Mouse (Mus musculus) spleen, adult 2 months (tissue): ENCODE results near the gene Umad1. TPM values are rescaled to one million over a fixed set of nuclear protein-coding genes. Genes with fewer than 3 reads are reported as not detected.

ENCODE experiments used
- DNase-seq, 2 experiments: peaks; one replicate each; pipeline versions ENCODE4 v3.0.0 to v3.0.0-alpha.2; 2012 to 2021; ENCODE audit warnings: low spot score in 2 of 2, low read depth in 1 of 2
- H3K27ac ChIP-seq: fragments of 200-500 bp; 2 replicates; pipeline ENCODE4 v1.5.1; 2012; ENCODE audit warnings: low read length, inconsistent platforms; ENCODE audit not compliant: insufficient read depth
- H3K27me3 ChIP-seq: fragments of 200-500 bp; 2 replicates; pipeline ENCODE4 v1.6.1; 2012; ENCODE audit warnings: mild to moderate bottlenecking, moderate library complexity, low read length, inconsistent platforms; ENCODE audit not compliant: control insufficient read depth, insufficient read depth
- H3K36me3 ChIP-seq: fragments of 200-500 bp; 2 replicates; pipeline ENCODE4 v1.6.1; 2012; ENCODE audit warnings: mild to moderate bottlenecking, low read length, inconsistent platforms; ENCODE audit not compliant: control insufficient read depth, insufficient read depth
- H3K4me1 ChIP-seq: fragments of 200-500 bp; 2 replicates; pipeline ENCODE4 v1.6.1; 2011; ENCODE audit warnings: inconsistent platforms; ENCODE audit not compliant: control insufficient read depth, insufficient read depth, insufficient read length
- H3K4me3 ChIP-seq: fragments of 200-500 bp; 2 replicates; pipeline ENCODE4 v1.5.1; 2011; ENCODE audit warnings: mild to moderate bottlenecking, inconsistent platforms; ENCODE audit not compliant: insufficient read depth, insufficient read length; ENCODE audit errors: extremely low read depth
- CTCF ChIP-seq: fragments of 200-500 bp; IDR thresholded peaks from 2 replicates; pipeline ENCODE4 v1.5.1; 2011; ENCODE audit warnings: mild to moderate bottlenecking, inconsistent platforms; ENCODE audit not compliant: insufficient read depth, insufficient read length, insufficient replicate concordance; ENCODE audit errors: extremely low read depth
- POLR2A ChIP-seq: fragments of 200-500 bp; IDR thresholded peaks from 2 replicates; pipeline ENCODE4 v1.6.1; 2011; ENCODE audit warnings: low read depth, low read length, inconsistent platforms
- WGBS: fragments of 180-500 bp; shearing (Covaris S2); methylation state at CpG from one replicate; pipeline ENCODE4 v1.1.7; 2018; 5-methylcytosine and 5-hydroxymethylcytosine counted together
- polyA plus RNA-seq: library from polyadenylated mRNA; depleted of rRNA; stranded (reverse); fragments of >200 nt; gene quantifications from 2 replicates; pipeline ENCODE4 v1.2.3, GENCODE M21; 2012

Gene Umad1
- polyA plus RNA-seq, 1 experiment = 6.8 TPM

GRCm38 (mm10) chr6:8368198-8368864 is 109.2 kb downstream of the Umad1 start:
- no peaks in the 10 kb centered on the region for H3K36me3 ChIP-seq
- DNase-seq = no peak
- H3K4me3 ChIP-seq = no peak overlapping the region
- H3K27me3 ChIP-seq = no peaks in the 10 kb centered on the region
- no peak for TF ChIP-seq CTCF
- H3K27ac ChIP-seq = no peak overlapping the region
- no peaks in the 10 kb centered on the region for H3K4me1 ChIP-seq
- 88% methylated on average over 2 of the region's 2 CpGs for WGBS

GRCm38 (mm10) chr6:8370624-8371023 is 111.5 kb downstream of the Umad1 start:
- H3K27me3 ChIP-seq = no peaks in the 10 kb centered on the region
- DNase-seq = no peak
- no peaks in the 10 kb centered on the region for H3K36me3 ChIP-seq
- TF ChIP-seq CTCF (no peak), POLR2A (no peak)
- WGBS = 89% methylated on average over 3 of the region's 3 CpGs
- no peak overlapping the region for H3K27ac ChIP-seq
- H3K4me3 ChIP-seq = no peak overlapping the region
- no peaks in the 10 kb centered on the region for H3K4me1 ChIP-seq

DNA sequence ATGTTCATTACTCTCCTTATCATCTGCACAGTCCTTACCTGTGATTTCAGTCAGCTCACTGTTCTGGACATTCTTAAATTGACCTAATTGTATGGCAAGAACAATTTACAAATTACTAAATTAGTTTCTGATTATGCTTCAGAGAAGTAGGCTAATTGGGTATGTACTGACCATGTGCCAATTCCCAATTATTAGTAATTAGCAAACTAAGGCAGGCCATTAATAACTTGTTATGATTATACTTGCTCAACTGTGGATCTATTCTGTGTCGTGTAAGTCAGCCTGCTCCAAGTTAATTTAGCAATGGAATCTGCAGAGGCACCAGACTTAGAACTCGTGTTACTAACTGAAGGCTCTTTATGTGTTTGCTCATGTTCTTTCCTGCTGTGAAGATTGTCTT is 114.0 kb downstream of the Umad1 start:
- WGBS = 88% methylated on average over 2 of the region's 2 CpGs
- Histone ChIP-seq H3K4me3 (no peak overlapping the region), H3K4me1 (no peaks in the 10 kb centered on the region), H3K27me3 (no peaks in the 10 kb centered on the region), H3K36me3 (peaks cover 6% of the 10 kb centered on the region), H3K27ac (no peak overlapping the region)
- DNase-seq = no peak
- TF ChIP-seq CTCF (no peak), POLR2A (no peak)

DNA sequence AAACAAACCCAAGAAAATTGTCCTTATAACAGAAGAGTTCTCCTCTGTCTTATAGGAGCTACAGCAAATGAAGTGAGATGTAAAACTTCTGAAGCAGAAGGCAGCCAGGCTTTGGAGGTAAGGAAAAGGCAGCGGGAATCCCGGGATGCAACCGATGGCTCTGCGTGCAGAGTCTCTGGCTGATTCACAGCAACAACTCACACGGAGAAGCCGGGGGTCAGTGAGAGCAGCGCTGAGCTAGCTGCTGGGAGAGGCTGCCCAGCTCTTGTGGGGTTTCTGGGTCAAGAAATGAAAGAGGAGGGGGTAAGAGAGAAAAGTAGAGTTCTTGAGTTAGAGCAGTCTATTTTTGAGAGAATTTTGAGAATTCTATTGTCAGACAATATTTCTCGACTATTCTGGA is 114.8 kb downstream of the Umad1 start:
- Histone ChIP-seq H3K27me3 (no peaks in the 10 kb centered on the region), H3K27ac (no peak overlapping the region), H3K36me3 (peaks cover 7% of the 10 kb centered on the region), H3K4me3 (no peak overlapping the region), H3K4me1 (no peaks in the 10 kb centered on the region)
- TF ChIP-seq CTCF (no peak), POLR2A (no peak)
- 92% methylated on average over 8 of the region's 8 CpGs for WGBS
- DNase-seq = no peak

- no peak overlapping the region for H3K27ac ChIP-seq
- no peak for DNase-seq
- 92% methylated on average over 6 of the region's 6 CpGs for WGBS
- H3K4me3 ChIP-seq = no peak overlapping the region
- H3K4me1 ChIP-seq = no peaks in the 10 kb centered on the region
- no peaks in the 10 kb centered on the region for H3K27me3 ChIP-seq
- H3K36me3 ChIP-seq = peaks cover 7% of the 10 kb centered on the region
- TF ChIP-seq POLR2A (no peak), CTCF (no peak)
Observed at GRCm38 (mm10) chr6:8374290-8374689, 115.2 kb downstream of the Umad1 start.

GRCm38 (mm10) chr6:8374712-8375111 is 115.6 kb downstream of the Umad1 start:
- H3K4me1 ChIP-seq = no peaks in the 10 kb centered on the region
- no peak overlapping the region for H3K27ac ChIP-seq
- H3K36me3 ChIP-seq = peaks cover 7% of the 10 kb centered on the region
- H3K4me3 ChIP-seq = no peak overlapping the region
- no peak for TF ChIP-seq POLR2A
- TF ChIP-seq CTCF = no peak
- DNase-seq = no peak
- H3K27me3 ChIP-seq = no peaks in the 10 kb centered on the region
- WGBS = 94% methylated on average over 4 of the region's 4 CpGs

DNA sequence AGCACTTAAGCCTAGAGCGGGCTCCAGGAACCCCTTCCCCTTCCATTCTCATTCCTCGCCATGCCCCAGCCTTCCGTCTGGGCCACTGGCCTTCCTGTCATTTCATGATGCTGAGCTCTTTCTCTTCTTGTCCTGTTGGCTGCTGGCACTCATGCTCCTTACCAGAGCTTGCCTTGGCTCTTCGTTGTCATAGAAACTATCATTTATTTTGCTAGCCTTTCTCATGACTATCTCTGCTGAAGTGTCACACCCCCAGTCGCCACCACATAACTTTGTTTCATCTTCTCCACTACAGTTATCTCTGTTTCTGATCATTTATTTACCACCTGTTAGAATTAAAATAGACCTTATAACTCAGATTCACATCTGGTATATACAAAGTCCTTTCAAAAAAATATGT is 117.3 kb downstream of the Umad1 start:
- Histone ChIP-seq H3K27ac (no peak overlapping the region), H3K27me3 (no peaks in the 10 kb centered on the region), H3K4me1 (no peaks in the 10 kb centered on the region), H3K36me3 (peaks cover 7% of the 10 kb centered on the region), H3K4me3 (no peak overlapping the region)
- no peak for TF ChIP-seq POLR2A
- TF ChIP-seq CTCF = no peak
- 89% methylated on average over 5 of the region's 5 CpGs for WGBS
- DNase-seq = no peak
